Mouse (Mus musculus): Measurements from ENCODE around the gene Rarg.

The Rarg gene

GRCm38 (mm10) chr15:102204674-102205505, 52.4 kb downstream of the Rarg start, which contains the start of gene Csad:
Gene Csad (minus strand): TSS chr15:102204724.
- no peak for DNase-seq (ENCODE audit: low spot score in 2 of 2)

- DNase-seq (ENCODE audit: low spot score in 2 of 2), result peak; percentile 47 to 55
These were observed 53.4 kb downstream of the Rarg start for GRCm38 (mm10) chr15:102203835-102204381.

- DNase-seq (ENCODE audit: low spot score in 2 of 2), result peak; percentile 89
These were observed 54.1 kb downstream of the Rarg start, which contains the start of gene Zfp740 for GRCm38 (mm10) chr15:102202971-102203834. Gene Zfp740 (plus strand): TSS chr15:102203249.

GRCm38 (mm10) chr15:102198841-102199240, 58.5 kb downstream of the Rarg start:
- DNase-seq (ENCODE audit: low spot score in 2 of 2), result no peak

GRCm38 (mm10) chr15:102195373-102195772, 61.9 kb downstream of the Rarg start:
- DNase-seq (ENCODE audit: low spot score in 2 of 2), result no peak

GRCm38 (mm10) chr15:102194439-102194838, 62.9 kb downstream of the Rarg start:
- DNase-seq (ENCODE audit: low spot score in 2 of 2), result no peak

- DNase-seq (ENCODE audit: low spot score in 2 of 2), result no peak
These were observed 63.7 kb downstream of the Rarg start for GRCm38 (mm10) chr15:102193652-102194051.

GRCm38 (mm10) chr15:102192820-102193386, 64.4 kb downstream of the Rarg start:
- no peak for DNase-seq (ENCODE audit: low spot score in 2 of 2)

- no peak for DNase-seq (ENCODE audit: low spot score in 2 of 2)
These were observed 65.0 kb downstream of the Rarg start for GRCm38 (mm10) chr15:102192271-102192812.

GRCm38 (mm10) chr15:102191699-102192098, 65.6 kb downstream of the Rarg start:
- DNase-seq (ENCODE audit: low spot score in 2 of 2), result no peak

GRCm38 (mm10) chr15:102188883-102189282, 68.4 kb downstream of the Rarg start:
- no peak for DNase-seq (ENCODE audit: low spot score in 2 of 2)

GRCm38 (mm10) chr15:102188096-102188495, 69.2 kb downstream of the Rarg start:
- no peak for DNase-seq (ENCODE audit: low spot score in 2 of 2)

GRCm38 (mm10) chr15:102186239-102186638, 71.1 kb downstream of the Rarg start:
- no peak for DNase-seq (ENCODE audit: low spot score in 2 of 2)
